Mouse (Mus musculus) midbrain, embryonic 14.5 days (tissue): ENCODE measurements at regions not wholly inside any gene's neighbourhood (a gene's known extent, or its start where the extent isn't known, plus 50 kb on each side); places are given as distances from the start of the nearest gene placed in this dataset.

ENCODE experiments used
- ATAC-seq: fragments of 200-750 bp; cut with Nextera tagmentation; 2 replicates; pipeline ENCODE4 v1.8.0; 2017; ENCODE audit warnings: moderate number of reproducible peaks, moderate library complexity; ENCODE audit not compliant: low FRiP score, low TSS enrichment
- DNase-seq: peaks from one replicate; pipeline ENCODE4 v3.0.0-alpha.2; 2015
- H3K27ac ChIP-seq: fragments of 300-500 bp; sonication (generic); replicated peaks from 2 replicates; pipeline ENCODE4 v1.5.1; 2014; ENCODE audit warnings: mild to moderate bottlenecking, low read depth, low read length, moderate library complexity
- H3K27me3 ChIP-seq: fragments of 300-500 bp; sonication (generic); 2 replicates; pipeline ENCODE4 v1.6.1; 2014; ENCODE audit warnings: low read length, control low read depth, mixed read lengths; ENCODE audit not compliant: control insufficient read depth, insufficient read depth
- H3K36me3 ChIP-seq: fragments of 300-500 bp; sonication (generic); 2 replicates; pipeline ENCODE4 v1.6.1; 2014; ENCODE audit warnings: low read length, control low read depth; ENCODE audit not compliant: control insufficient read depth, insufficient read depth
- H3K4me1 ChIP-seq: fragments of 300-500 bp; sonication (generic); 2 replicates; pipeline ENCODE4 v1.6.1; 2014; ENCODE audit warnings: mild to moderate bottlenecking, antibody characterized with exemption, low read length, control low read depth; ENCODE audit not compliant: control insufficient read depth, insufficient read depth
- H3K4me2 ChIP-seq: fragments of 300-500 bp; sonication (generic); 2 replicates; pipeline ENCODE4 v1.6.1; 2014; ENCODE audit warnings: mild to moderate bottlenecking, low read length, moderate library complexity
- H3K4me3 ChIP-seq: fragments of 300-500 bp; sonication (generic); replicated peaks from 2 replicates; pipeline ENCODE4 v1.5.1; 2014; ENCODE audit warnings: low read depth, low read length
- H3K9ac ChIP-seq: fragments of 300-500 bp; sonication (generic); replicated peaks from 2 replicates; pipeline ENCODE4 v1.6.1; 2014; ENCODE audit warnings: mild to moderate bottlenecking, low read length, moderate library complexity
- H3K9me3 ChIP-seq: fragments of 300-500 bp; sonication (generic); 2 replicates; pipeline ENCODE4 v1.6.1; 2016; ENCODE audit warnings: low read length, control low read depth, mixed read lengths; ENCODE audit not compliant: control insufficient read depth
- WGBS: fragments of 180-500 bp; shearing (Covaris S2); extraction: QIAGEN DNeasy Blood & Tissue Kit; methylation state at CpG from one replicate; pipeline ENCODE4 v1.1.7; 2014; 5-methylcytosine and 5-hydroxymethylcytosine counted together

DNA sequence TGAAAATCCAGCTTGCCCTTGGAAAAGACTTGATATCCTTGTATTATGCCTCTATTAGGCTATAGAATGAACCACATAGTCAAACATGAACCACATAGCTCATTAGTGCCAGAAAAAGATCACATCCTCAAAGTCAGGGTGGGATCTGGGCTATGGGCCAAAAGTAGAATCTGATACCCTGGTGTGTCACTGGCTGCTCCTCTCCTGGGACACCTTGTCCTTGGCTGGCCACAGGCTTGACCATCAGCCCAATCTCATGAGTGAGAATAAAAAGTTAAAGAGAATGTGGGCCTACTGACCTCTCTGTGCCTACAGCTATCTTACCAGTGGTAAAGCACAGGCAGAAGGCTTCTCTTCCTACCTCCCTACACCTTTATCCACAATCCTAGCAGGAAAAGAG is 241.9 kb downstream of the Tle4 start:
- H3K36me3 ChIP-seq = no peaks in the 10 kb centered on the region

GRCm38 (mm10) chr19:14360611-14361010 is 237.2 kb downstream of the Tle4 start:
- no peak overlapping the region for H3K9ac ChIP-seq
- H3K36me3 ChIP-seq = no peaks in the 10 kb centered on the region
- ATAC-seq (no peak), DNase-seq (no peak)
- H3K9me3 ChIP-seq = no peaks in the 10 kb centered on the region
- no peak overlapping the region for H3K4me2 ChIP-seq
- no peak overlapping the region for H3K27ac ChIP-seq
- H3K4me1 ChIP-seq = no peaks in the 10 kb centered on the region
- WGBS = 92% methylated on average over 5 of the region's 5 CpGs
- 0 out of 2 replicates have a peak, but pooled peaks cover 9% of the 10 kb centered on the region for H3K27me3 ChIP-seq
- no peak overlapping the region for H3K4me3 ChIP-seq

More for the DNA sequence above, 241.9 kb downstream of the Tle4 start:
- Histone ChIP-seq H3K9me3 (no peaks in the 10 kb centered on the region), H3K27me3 (peaks cover 16% of the 10 kb centered on the region; the same call in 1 of the 2 replicates), H3K27ac (no peak overlapping the region), H3K4me3 (no peak overlapping the region), H3K4me1 (no peaks in the 10 kb centered on the region), H3K4me2 (no peak overlapping the region), H3K9ac (no peak overlapping the region)
- no peak for ATAC-seq
- no peak for DNase-seq

DNA sequence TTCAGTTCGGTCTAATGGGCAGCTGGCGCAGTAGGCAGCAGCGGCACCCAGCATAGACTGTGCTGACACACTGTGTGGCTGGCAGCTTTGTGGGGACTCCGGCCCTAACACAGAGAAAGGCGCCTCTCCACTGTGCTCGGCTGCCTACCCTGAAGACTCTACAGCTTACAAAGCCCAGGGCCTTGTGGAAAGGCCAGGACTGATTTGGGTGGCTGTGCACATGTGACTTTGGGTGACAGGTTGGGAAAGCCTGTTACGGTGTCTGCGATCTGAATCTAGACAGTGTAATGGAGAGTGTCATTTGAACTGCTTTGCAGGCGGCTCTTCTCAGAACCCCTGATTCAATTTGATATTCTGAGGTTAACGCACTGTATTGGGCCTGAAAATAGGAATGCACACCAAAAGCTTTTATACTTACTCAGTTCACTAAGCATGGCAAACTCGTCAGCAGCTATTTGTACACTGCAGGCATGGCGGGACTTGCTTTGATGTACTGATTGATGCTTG is 228.7 kb downstream of the Tle4 start:
- ATAC-seq = 0 out of 2 replicates have a peak, but pooled peaks have one; percentile 27
- Histone ChIP-seq H3K36me3 (no peaks in the 10 kb centered on the region), H3K4me3 (no peak overlapping the region), H3K4me1 (peaks cover 5% of the 10 kb centered on the region; the same call in 1 of the 2 replicates), H3K9me3 (no peaks in the 10 kb centered on the region), H3K27me3 (peaks cover 4% of the 10 kb centered on the region; the same call in 1 of the 2 replicates), H3K4me2 (no peak overlapping the region), H3K27ac (no peak overlapping the region), H3K9ac (no peak overlapping the region)
- WGBS = 49% methylated on average over 12 of the region's 12 CpGs
- DNase-seq = peak; percentile 27

DNA sequence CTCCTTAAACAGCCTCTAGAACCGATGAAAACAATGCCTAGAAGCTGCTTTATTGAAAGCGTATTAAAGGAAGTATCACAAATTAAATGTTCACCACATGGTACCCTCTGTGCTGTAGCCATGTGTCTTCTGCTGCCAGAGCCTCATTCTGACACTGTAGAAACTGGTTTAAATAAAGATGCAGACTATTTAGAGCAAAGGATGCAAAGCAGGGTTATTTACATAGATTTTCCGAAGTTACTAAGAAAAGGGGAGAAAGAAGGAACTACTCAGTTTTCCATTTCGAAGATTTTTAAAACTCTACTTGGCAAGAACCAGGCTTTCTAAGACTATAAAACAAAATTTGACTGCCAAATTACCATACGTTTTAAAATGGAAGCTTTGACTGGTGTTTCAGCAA is 226.5 kb downstream of the Tle4 start:
- Histone ChIP-seq H3K4me1 (peaks cover 5% of the 10 kb centered on the region; the same call in 1 of the 2 replicates), H3K4me3 (no peak overlapping the region), H3K27ac (no peak overlapping the region), H3K9me3 (no peaks in the 10 kb centered on the region), H3K36me3 (no peaks in the 10 kb centered on the region), H3K9ac (no peak overlapping the region), H3K27me3 (peaks cover 4% of the 10 kb centered on the region; the same call in 1 of the 2 replicates), H3K4me2 (no peak overlapping the region)
- no peak for DNase-seq
- ATAC-seq = no peak
- 87% methylated on average over 5 of the region's 5 CpGs for whole genome bisulfite sequencing

- ATAC-seq = no peak
- WGBS = 90% methylated on average over 4 of the region's 4 CpGs
- no peak overlapping the region for H3K9ac ChIP-seq
These were observed 223.9 kb downstream of the Tle4 start for GRCm38 (mm10) chr19:14373996-14374395.

DNA sequence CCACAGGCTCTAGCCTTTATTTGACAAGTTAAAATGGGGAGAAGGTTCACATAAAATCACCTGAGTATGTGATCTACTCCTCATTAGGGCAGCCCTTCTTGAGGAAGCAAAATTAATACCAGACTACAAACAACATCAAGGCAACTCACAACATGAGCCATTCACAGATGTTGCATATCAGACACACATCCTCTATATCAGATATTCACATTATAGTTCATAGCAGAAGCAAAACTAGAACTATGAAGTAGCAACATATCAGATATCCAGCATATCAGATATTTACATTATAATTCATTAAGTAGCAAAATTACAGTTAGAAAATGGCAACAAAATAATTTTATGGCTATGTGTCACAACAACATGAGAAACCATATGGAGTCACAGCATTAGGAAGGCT is 217.0 kb downstream of the Tle4 start:
- no peak overlapping the region for H3K9ac ChIP-seq
- no peak for ATAC-seq
- H3K4me3 ChIP-seq = no peak overlapping the region
- H3K27ac ChIP-seq = no peak overlapping the region
- H3K4me2 ChIP-seq = no peak overlapping the region
- H3K4me1 ChIP-seq = no peaks in the 10 kb centered on the region
- no peak for DNase-seq
- no peaks in the 10 kb centered on the region for H3K27me3 ChIP-seq
- no peaks in the 10 kb centered on the region for H3K36me3 ChIP-seq
- H3K9me3 ChIP-seq = no peaks in the 10 kb centered on the region

More at GRCm38 (mm10) chr19:14373996-14374395, 223.9 kb downstream of the Tle4 start:
- peaks cover 2% of the 10 kb centered on the region; the same call in 1 of the 2 replicates for H3K4me1 ChIP-seq
- DNase-seq = no peak
- H3K9me3 ChIP-seq = no peaks in the 10 kb centered on the region
- no peak overlapping the region for H3K4me3 ChIP-seq
- H3K4me2 ChIP-seq = no peak overlapping the region
- H3K36me3 ChIP-seq = no peaks in the 10 kb centered on the region
- H3K27ac ChIP-seq = no peak overlapping the region
- H3K27me3 ChIP-seq = peaks cover 4% of the 10 kb centered on the region; the same call in 1 of the 2 replicates

- DNase-seq (no peak), ATAC-seq (no peak)
- H3K27ac ChIP-seq = no peak overlapping the region
- no peaks in the 10 kb centered on the region for H3K9me3 ChIP-seq
- no peaks in the 10 kb centered on the region for H3K36me3 ChIP-seq
- no peak overlapping the region for H3K4me2 ChIP-seq
- H3K4me1 ChIP-seq = no peaks in the 10 kb centered on the region; the same call in 1 of the 2 replicates
- no peak overlapping the region for H3K9ac ChIP-seq
- H3K4me3 ChIP-seq = no peak overlapping the region
- H3K27me3 ChIP-seq = no peaks in the 10 kb centered on the region
- WGBS = 85% methylated on average over 5 of the region's 5 CpGs
These were observed 210.1 kb downstream of the Tle4 start for GRCm38 (mm10) chr19:14387796-14388195.

DNA sequence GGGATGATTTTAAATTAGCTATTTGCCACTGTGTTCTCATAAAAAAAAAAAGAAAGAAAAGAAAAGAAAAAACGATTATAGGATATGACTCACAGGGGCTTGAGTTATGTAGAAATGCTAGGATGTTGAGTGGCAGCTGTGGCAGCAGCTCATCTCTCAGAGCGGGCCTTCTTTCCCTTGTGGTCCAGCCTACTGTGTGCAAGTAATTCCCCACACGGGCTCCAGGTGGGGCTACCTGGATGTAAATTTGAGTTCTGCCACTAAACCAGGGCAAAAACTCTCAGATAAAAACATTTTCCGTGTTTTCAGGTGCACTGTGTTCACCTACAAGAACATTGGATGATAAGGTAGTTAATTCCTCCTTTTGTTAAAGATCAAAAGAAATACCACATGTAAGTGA is 209.3 kb downstream of the Tle4 start:
- DNase-seq (no peak), ATAC-seq (no peak)
- H3K9ac ChIP-seq = no peak overlapping the region
- WGBS = 47% methylated on average over 4 of the region's 4 CpGs
- H3K4me1 ChIP-seq = no peaks in the 10 kb centered on the region; the same call in 1 of the 2 replicates
- H3K4me2 ChIP-seq = no peak overlapping the region
- H3K27me3 ChIP-seq = no peaks in the 10 kb centered on the region
- H3K36me3 ChIP-seq = no peaks in the 10 kb centered on the region
- H3K4me3 ChIP-seq = no peak overlapping the region
- no peaks in the 10 kb centered on the region for H3K9me3 ChIP-seq
- no peak overlapping the region for H3K27ac ChIP-seq
